Mouse (Mus musculus): Measurements from ENCODE around the gene Ube2j2.

Gene Ube2j2

DNA sequence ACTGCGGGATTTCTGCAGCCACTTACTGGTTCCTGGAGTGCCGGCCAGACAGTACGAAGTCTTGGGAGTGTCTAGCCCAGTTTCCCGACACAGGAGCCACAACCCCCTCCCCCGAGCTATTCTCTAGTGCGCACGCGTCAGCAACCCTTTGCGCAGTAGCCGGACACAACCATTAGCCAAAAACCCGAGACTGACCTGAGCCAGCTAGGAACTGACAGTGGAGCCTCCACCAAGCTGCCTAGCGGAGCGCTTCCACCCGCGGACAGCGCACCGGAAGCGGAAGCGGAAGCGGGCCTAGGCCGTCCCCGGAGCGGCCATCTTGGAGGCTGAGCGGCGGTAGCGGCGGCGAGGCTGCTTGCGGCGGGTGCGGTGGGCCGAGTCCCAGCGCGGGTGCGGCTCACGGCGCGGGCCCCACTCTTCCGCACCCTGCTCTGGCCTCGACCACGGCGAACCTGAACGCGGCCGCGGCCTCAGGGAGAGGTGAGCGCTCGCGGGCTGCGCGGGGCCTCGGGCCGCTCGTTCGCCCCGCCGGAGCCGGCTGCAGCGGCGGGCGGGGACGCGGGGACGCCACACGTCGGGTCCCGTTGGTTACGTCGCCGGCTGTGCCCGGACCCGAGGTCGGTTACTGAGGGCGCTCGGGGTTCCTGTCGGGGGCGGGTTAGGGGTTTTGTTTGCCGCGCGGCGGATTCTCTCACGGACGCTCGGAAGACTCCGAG lies at the start of gene Ube2j2:
Gene Ube2j2 (plus strand): TSS at position 298 of the 716 bp plus-strand sequence.
- peak; percentile 95 for DNase-seq (ENCODE audit: low read depth, low spot score)

DNA sequence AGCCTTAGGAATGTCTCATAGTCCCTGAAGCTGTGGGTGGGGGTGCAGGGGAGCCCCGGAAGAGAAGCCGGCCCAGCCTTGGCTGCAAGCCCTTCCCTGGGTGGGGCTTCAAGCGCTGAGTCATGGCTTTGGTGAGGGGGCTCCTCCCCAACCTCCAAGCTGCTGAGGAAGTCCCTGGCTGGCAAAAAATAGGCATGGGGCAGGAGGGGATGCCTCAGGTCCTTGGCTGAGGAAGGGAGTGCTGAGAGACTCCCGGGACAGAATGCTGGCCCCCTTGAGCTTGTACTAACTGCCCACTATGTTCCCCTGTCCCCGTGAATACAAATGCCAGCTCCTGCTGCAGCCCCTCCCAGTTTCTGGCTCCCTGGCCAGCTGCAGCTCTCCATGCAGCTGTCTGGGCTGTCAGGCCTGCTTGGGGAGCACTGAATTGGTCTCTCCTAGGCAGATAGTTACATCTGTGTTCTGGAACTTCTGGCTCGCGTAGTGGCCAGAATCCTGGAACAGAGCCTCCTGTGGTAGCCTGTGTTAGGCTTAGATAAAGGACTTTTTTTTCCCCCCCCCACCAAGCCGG lies 49.2 kb upstream of the Ube2j2 start:
- DNase-seq (ENCODE audit: low read depth, low spot score), result peak; percentile 46

DNA sequence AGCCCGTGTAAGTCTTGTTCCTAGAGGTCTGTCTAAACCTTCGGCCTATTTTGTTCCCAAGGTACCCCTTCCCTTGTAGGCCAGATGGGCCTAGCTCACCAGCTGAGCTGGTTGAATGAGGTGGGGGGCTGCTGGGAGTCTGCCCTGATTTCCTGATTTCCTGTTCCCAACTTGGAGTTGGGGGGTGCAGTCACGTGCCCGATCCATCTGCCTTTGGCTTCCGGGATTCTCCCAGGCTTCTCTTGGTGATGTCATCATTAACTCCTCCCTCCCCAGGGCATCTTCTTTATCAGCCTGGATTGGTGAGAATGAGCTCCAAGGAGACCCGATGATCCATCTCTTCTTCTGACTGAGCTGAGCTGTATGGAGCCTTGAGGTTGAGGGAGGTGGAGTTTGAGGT lies 48.4 kb upstream of the Ube2j2 start:
- no peak for DNase-seq (ENCODE audit: low read depth, low spot score)

DNA sequence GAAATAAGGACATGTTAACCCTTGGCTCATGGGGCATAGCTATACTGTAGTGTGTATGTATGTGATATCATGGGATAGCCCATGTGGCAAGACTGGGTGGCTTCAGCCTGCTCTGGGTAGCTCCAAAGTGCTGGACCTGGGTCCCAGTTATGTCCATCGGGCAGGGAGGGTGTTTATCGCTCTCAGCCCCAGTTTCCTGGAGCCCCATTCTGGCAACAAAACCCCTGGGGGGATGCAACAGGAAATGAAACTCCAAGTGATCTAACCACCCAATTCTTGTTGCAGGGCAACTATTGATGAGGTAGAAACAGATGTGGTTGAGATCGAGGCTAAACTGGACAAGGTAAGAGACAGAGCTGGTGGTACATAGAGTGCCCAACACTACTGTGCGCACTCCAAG lies 47.8 kb upstream of the Ube2j2 start:
- DNase-seq (ENCODE audit: low read depth, low spot score), result no peak

DNA sequence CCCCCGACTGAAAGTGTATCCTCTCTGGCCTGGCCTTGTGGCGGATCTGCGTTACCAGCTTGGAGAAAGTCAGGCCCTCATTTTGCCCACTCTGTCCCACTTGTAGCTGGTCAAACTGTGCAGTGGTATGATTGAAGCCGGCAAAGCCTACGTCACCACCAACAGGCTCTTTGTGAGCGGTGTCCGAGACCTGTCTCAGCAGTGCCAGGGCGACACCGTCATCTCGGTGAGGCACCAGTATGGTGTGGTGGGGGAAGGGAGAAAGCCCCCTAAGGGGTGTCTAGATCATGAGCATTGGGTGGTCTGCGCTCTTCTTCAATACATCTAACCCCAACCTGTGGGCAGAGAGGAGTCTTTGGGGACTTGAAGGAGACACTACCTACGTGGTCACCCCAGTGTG lies 47.2 kb upstream of the Ube2j2 start:
- DNase-seq (ENCODE audit: low read depth, low spot score), result no peak

DNA sequence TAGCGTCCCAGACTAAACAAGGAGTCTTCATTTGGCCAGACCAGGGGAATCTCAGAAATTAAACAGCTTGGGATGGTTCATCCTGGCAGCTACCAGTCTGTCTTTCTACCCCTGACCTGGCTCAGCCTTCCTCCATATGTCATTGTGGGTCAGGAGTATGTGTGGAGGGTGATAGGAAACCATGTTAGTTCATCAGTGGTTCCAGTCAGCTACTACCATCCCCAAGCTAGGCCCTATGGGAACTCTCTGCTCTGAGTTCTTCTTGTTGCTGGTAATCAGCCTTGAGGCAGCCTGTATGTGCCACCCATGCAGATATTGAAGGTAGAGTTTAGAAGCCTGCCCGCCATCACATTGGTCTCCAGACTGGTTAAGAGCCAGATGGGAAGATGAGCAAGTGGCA lies 45.3 kb upstream of the Ube2j2 start:
- DNase-seq (ENCODE audit: low read depth, low spot score), result no peak

DNA sequence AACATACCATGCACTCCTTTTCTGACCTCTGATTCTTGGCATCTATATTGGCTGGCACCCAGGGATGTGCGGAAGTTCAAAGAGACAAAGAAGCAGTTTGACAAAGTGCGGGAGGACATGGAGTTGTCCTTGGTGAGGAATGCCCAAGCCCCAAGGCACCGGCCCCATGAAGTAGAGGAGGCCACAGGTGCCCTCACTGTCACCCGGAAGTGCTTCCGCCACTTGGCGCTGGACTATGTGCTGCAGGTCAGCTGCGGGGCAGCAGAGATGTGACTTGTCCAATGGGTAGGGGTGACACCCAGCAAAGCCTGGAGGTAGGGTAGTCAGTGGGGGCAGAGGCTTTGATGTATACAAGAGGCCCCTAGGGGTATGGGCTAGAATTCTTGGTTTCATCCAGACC lies 44.3 kb upstream of the Ube2j2 start:
- DNase-seq (ENCODE audit: low read depth, low spot score), result no peak

GRCm38 (mm10) chr4:155901205-155901604 lies 42.4 kb upstream of the Ube2j2 start:
- no peak for DNase-seq (ENCODE audit: low read depth, low spot score)

- no peak for DNase-seq (ENCODE audit: low read depth, low spot score)
Measured at GRCm38 (mm10) chr4:155903246-155903645, 40.4 kb upstream of the Ube2j2 start.

DNA sequence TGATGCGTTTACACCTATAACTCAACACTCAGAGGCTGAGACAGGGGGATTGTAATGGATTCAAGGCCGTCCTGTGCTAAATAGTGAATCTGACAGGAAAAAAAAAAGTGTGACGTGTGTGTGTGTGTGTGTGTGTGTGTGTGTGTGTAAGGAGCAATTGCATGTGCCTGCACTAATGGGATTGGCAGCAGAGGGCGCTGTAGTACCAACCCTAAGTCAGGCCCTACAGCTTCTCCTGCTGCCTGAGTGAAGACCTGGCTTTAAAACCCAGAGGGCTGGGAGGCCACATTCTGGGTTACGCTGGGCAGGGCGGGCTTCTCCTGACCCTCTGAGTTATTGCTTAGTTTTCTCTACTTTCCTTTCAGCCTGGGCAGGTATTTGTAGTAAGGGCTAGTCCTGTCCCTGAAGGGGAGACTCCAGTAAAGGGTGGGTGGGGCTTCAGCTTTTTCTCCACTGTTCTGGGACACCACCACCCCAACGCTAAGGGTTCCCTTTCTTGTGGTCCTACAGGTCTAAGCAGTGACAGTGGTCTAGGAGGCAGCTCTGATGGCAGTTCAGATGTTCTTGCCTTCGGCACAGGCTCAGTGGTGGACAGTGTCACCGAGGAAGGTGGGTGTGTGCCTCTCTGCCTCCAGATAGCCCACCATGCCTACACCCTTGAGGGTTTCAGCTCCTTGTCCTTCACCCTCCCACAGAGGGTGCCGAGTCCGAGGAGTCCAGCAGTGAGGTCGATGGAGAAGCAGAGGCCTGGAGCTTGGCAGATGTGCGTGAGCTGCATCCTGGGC lies 39.1 kb upstream of the Ube2j2 start:
- peak; percentile 53 for DNase-seq (ENCODE audit: low read depth, low spot score)

DNA sequence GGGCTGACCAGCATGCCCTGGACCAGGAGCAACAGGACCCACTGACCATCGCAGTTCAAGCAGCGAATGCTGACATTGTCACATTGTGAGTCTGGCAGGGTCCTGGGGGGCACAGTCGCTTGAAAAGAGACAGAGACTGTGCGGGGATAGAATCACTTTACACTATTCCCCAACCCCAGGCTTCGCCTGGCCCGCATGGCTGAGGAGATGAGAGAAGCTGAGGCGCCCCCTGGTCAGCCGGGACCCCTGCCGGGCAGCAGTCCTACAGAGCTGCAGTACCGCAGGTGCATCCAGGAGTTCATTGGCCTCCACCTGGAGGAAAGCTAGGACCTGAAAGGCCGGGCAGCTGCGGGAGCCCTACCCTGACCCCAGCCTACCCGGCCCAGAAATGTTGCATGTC lies 38.0 kb upstream of the Ube2j2 start:
- DNase-seq (ENCODE audit: low read depth, low spot score), result no peak

DNA sequence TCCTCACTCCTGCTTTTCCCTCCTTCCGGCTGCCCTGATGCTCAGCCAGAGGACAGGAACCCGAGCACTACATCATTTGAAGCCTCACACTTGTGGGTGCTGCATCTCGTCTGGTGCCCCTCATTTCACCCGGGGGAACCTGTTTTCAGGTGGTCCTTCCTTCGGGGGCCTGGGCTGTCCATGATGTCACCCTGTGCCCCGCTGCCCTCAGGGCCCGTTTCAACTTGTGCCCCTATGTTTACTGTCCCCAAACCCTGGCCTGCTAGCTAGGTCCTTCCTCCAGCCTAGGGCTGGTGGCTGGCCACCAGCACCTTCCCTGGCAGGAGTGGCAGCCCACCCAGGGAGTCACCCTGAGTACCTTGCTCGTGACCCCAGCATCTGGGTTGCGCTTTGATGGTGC lies 37.5 kb upstream of the Ube2j2 start:
- no peak for DNase-seq (ENCODE audit: low read depth, low spot score)

DNA sequence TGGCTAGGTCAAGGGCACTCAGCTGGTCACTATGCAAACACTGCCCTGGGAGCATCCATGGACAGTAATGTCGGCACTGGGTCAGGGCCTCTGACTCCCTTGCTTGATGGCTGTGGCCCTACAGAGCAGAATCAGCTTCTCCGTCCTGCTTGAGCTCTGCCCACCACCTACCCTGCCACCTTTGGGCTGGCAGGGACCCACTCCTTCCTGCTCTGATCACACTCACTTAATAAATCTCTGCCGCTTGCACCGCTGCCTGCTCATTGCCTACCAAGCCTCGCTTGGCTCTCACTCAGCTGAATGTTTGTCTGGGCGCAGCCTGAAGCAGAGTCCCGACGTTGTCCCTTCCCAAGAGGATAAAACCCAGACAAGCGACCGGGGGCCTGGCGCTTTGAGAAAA lies 36.6 kb upstream of the Ube2j2 start:
- DNase-seq (ENCODE audit: low read depth, low spot score), result no peak

DNA sequence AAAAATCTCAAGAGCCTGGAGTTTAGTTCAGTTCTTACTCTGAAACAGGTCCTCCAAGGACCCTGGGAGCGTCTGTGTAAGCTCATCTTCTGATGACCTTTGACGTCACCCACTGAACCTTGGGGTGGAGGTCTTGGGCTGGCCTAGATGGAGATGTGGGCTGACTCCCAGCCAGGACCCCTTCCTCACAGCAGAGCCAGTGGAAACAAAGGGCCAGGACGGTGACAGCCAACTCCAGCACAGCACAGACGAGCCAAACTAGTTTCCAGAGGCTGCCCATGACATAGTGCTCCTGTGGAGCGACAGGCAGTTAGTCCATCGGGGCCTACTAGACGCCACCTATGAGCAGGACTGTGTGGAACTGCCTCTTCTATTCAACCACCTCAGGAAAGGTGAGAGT lies 35.4 kb upstream of the Ube2j2 start:
- no peak for DNase-seq (ENCODE audit: low read depth, low spot score)

GRCm38 (mm10) chr4:155908751-155909150 lies 34.9 kb upstream of the Ube2j2 start:
- DNase-seq (ENCODE audit: low read depth, low spot score), result no peak

DNA sequence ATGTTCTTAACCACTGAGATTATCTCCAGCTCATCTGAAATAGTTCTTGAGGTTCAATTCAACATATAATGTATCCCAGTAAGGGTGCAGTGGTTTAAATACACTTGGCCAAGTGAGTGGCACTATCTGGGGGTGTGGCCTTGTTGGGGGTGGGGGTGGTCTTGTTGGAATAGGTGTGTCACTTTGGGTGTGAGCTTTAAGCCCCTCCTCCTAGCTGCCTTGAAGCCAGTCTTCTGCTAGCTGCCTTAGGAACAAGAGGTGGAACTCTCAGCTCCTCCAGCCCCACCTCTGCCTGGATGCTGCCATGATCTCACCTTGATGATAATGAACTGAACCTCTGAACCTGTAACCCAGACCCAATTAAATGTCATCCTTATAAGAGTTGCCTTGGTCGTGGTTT lies 11.6 kb upstream of the Ube2j2 start:
- DNase-seq (ENCODE audit: low read depth, low spot score), result no peak

- DNase-seq (ENCODE audit: low read depth, low spot score), result peak; percentile 26
Measured at GRCm38 (mm10) chr4:155943049-155943452, 580 bp upstream of the Ube2j2 start.

- peak; percentile 46 for DNase-seq (ENCODE audit: low read depth, low spot score)
Measured at GRCm38 (mm10) chr4:155944271-155944670, 640 bp downstream of the Ube2j2 start.

GRCm38 (mm10) chr4:155947094-155947493 lies 3.5 kb downstream of the Ube2j2 start:
- DNase-seq (ENCODE audit: low read depth, low spot score), result no peak

GRCm38 (mm10) chr4:155955491-155955890 lies 11.9 kb downstream of the Ube2j2 start:
- DNase-seq (ENCODE audit: low read depth, low spot score), result no peak

GRCm38 (mm10) chr4:155959275-155959674 lies 15.6 kb downstream of the Ube2j2 start:
- DNase-seq (ENCODE audit: low read depth, low spot score), result peak; percentile 91

- peak; percentile 56 for DNase-seq (ENCODE audit: low read depth, low spot score)
Measured at GRCm38 (mm10) chr4:155962167-155962971, 18.7 kb downstream of the Ube2j2 start, which contains the start of gene C1qtnf12. TSS of gene C1qtnf12 (plus strand) at chr4:155962318.

All from CD4-positive, CD25-positive, alpha-beta regulatory T cell, adult 2 months (primary cell).